Mouse (Mus musculus) cortical plate, adult 2 months (tissue): ENCODE results near the gene Klf16.

Experiments
- CTCF ChIP-seq: fragments of 200-500 bp; IDR thresholded peaks from 2 replicates; pipeline ENCODE4 v1.5.1; 2011; ENCODE audit warnings: mild to moderate bottlenecking, control low read depth, low read length; ENCODE audit not compliant: insufficient read depth; ENCODE audit errors: extremely low read depth
- POLR2A ChIP-seq: fragments of 200-500 bp; IDR thresholded peaks from 2 replicates; pipeline ENCODE4 v1.6.1; 2011; ENCODE audit warnings: mild to moderate bottlenecking, low read length, control low read depth; ENCODE audit not compliant: insufficient read depth; ENCODE audit errors: extremely low read depth

DNA sequence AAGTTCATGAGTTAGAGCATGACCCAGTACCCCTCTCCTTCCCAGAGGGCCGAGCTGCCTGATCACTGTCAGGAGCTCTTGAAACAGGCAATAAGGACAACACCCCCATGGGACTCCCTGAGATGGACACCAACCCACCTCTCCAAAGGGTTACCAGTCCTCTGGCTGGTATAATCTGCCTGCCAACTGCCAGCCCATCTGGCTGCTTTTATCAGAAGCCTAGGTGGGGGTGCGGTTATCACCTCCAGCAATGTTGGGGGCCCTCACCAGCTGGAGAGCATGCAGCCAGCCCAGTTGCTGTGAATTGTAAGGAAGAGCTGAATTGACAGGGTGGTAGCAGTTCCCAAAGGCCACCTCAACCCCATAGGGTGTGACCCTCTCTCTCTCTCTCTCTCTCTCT lies 4.6 kb downstream of the Klf16 start:
- TF ChIP-seq POLR2A (no peak), CTCF (no peak)
